In genomic region chr3:84313003-84313800, GRCm38 (mm10) we compare ENCODE assay signal across 7 mouse cellular contexts. TPM values are rescaled to one million over a fixed set of nuclear protein-coding genes. Genes with fewer than 3 reads are reported as not detected.
DNase-seq lines count a peak whose midpoint lies in the region; ATAC-seq and TF ChIP-seq lines count a peak whose summit lies in the region.

No protein-coding gene starts in this region.

- no peak overlapping the region for H3K27ac ChIP-seq in embryonic facial prominence, embryonic 11.5 days (replicated peaks; ENCODE audit: low read depth, low read length)
- H3K27ac ChIP-seq in lung, embryonic 14.5 days (ENCODE audit: low read depth), result no peak overlapping the region

- H3K36me3 ChIP-seq in embryonic facial prominence, embryonic 11.5 days (replicated peaks; ENCODE audit: control insufficient read depth, insufficient read depth, low read depth, low read length), result no peaks in the 10 kb centered on the region
- H3K36me3 ChIP-seq in lung, embryonic 14.5 days (ENCODE audit: insufficient read depth), result no peaks in the 10 kb centered on the region

- TF ChIP-seq CTCF in lung, embryonic 14.5 days (IDR thresholded peaks at IDR 0.05; ENCODE audit: low read depth), result peak; percentile 95

- no peaks in the 10 kb centered on the region for H3K9me3 ChIP-seq in embryonic facial prominence, embryonic 11.5 days (replicated peaks; ENCODE audit: control insufficient read depth, low read length)
- no peaks in the 10 kb centered on the region for H3K9me3 ChIP-seq in lung, embryonic 14.5 days (ENCODE audit: low read depth, low read length)

- intact Hi-C loops in heart, postnatal 14 days (cut with DNase I), result loop anchor here (1.0 to 10.0 kb wide), 5 partner anchors 56 to 368 kb away; no protein-coding TSS in a partner anchor

- no peak for ATAC-seq in embryonic facial prominence, embryonic 11.5 days (replicated peaks; ENCODE audit: insufficient number of reproducible peaks, low FRiP score, low TSS enrichment, low read depth)
- ATAC-seq in lung, embryonic 14.5 days (ENCODE audit: insufficient read depth), result peak; percentile 57
- peak; percentile 81 for ATAC-seq in neutrophil, adult 5-6 weeks (ENCODE audit: extremely low read depth, insufficient number of reproducible peaks, low FRiP score, poor library complexity, severe bottlenecking)

- H3K27me3 ChIP-seq in embryonic facial prominence, embryonic 11.5 days (ENCODE audit: control insufficient read depth, insufficient read depth, low read length), result no peaks in the 10 kb centered on the region
- no peaks in the 10 kb centered on the region for H3K27me3 ChIP-seq in lung, embryonic 14.5 days (ENCODE audit: insufficient read depth, low read length)

- H3K4me3 ChIP-seq in embryonic facial prominence, embryonic 11.5 days (ENCODE audit: low read depth, low read length), result no peak overlapping the region
- H3K4me3 ChIP-seq in lung, embryonic 14.5 days (ENCODE audit: low read depth, low read length), result no peak overlapping the region

- no peak overlapping the region for H3K9ac ChIP-seq in embryonic facial prominence, embryonic 11.5 days (replicated peaks; ENCODE audit: low read length)
- no peak overlapping the region for H3K9ac ChIP-seq in lung, embryonic 14.5 days

- peak; percentile 92 for DNase-seq in ES-CJ7 (ENCODE audit: low read depth, low spot score)
- peak; percentile 70 for DNase-seq in adrenal gland, postnatal 10 days
- peak; percentile 88 for DNase-seq in embryonic facial prominence, embryonic 11.5 days (ENCODE audit: low spot score)
- peak; percentile 58 to 75 for DNase-seq in heart, postnatal 14 days
- peak; percentile 82 for DNase-seq in layer of hippocampus, adult 11-12 months (ENCODE audit: low spot score)
- peak; percentile 92 for DNase-seq in lung, embryonic 14.5 days

- no peaks in the 10 kb centered on the region; the same call in 1 of the 2 replicates for H3K4me1 ChIP-seq in embryonic facial prominence, embryonic 11.5 days (ENCODE audit: control insufficient read depth, insufficient read depth, low read length)
- H3K4me1 ChIP-seq in lung, embryonic 14.5 days (ENCODE audit: insufficient read depth), result peaks cover 2% of the 10 kb centered on the region; the same call in 1 of the 2 replicates

- 47% methylated on average over 18 of the region's 18 CpGs for WGBS in embryonic facial prominence, embryonic 11.5 days
- WGBS in lung, embryonic 14.5 days, result 47% methylated on average over 18 of the region's 18 CpGs

- H3K4me2 ChIP-seq in embryonic facial prominence, embryonic 11.5 days (ENCODE audit: low read depth, low read length), result no peak overlapping the region
- H3K4me2 ChIP-seq in lung, embryonic 14.5 days, result peak overlapping the region; percentile 33

RNA-seq across cellular contexts. Expression of gene Trim2, which starts 6.5 kb away (rescaled TPM):
- total RNA-seq in adrenal gland, postnatal 10 days (2021), result 10 to 100 TPM; 53.1 to 58.5 TPM
- polyA plus RNA-seq in embryonic facial prominence, embryonic 11.5 days (2014; fragmentation: Nextera tagmentation; extraction: Ambion mirVana), result 37.4 and 37.7 TPM in 2 replicates
- 1 to 10 TPM; 6.9 to 8.5 TPM for total RNA-seq in heart, postnatal 14 days (2021)
- 25.9 and 27.0 TPM in 2 replicates for polyA plus RNA-seq in lung, embryonic 14.5 days (2014; fragmentation: Nextera tagmentation; extraction: Ambion mirVana)
- 0.93 and 2.1 TPM in 2 replicates for total RNA-seq in neutrophil, adult 5-6 weeks (2017)

Comparison
In these comparisons a context has a peak if more than half of its experiments do, and no peak if none do; other contexts are left out.
1. RNA of gene Trim2, which starts 6.5 kb away (total RNA-seq): 53.1 to 58.5 TPM in adrenal gland, postnatal 10 days; 6.9 to 8.5 TPM in heart, postnatal 14 days and 0.93 to 2.1 TPM in neutrophil, adult 5-6 weeks; every median in the first group is over 4 times any median in the second.
2. Peak in every context shown above with its lines, with median percentiles within 50 percentile points of each other: DNase-seq.